Mouse (Mus musculus): ENCODE measurements around the gene Dtx3.

Gene Dtx3

DNA sequence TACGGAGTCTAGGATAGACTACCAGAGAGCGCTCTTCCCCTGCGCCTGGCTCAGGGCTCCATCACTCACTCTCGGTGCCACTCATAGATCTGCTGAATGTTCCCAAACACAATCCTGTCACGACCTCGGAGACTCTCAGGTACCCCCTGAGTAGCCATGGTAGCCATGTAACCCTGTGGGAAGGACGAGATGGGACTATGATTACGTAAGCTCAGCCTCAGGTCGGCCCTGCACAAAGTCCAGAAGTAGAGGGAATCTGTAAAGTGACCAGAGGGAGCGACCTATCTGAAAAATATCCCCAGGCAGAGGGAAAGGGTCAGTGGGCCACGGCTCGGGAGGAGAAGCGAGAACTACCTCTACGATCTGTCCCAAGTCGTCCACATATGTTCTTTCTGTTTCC lies 10.0 kb downstream of the Dtx3 start:
- no peak for DNase-seq (ENCODE audit: low spot score)

DNA sequence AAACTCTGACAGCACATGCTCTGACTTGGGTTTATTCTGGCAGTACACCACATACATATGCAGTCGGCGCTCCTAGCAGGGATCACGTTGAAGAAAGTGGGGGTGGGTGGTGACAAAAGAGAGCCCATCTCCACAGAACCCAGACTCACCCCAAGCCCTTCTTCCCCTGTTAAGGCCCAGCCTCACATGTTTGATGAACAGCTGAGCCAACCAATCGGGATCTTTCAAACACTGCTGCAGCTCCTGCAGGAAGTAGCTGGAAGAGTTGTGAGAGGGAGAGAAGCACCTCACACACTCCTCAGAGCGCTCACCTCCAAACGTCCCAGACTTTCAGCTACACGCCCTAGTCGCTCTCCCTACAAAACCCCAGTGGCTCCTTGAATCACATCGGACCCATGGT lies 10.4 kb downstream of the Dtx3 start:
- DNase-seq (ENCODE audit: low spot score) = no peak

DNA sequence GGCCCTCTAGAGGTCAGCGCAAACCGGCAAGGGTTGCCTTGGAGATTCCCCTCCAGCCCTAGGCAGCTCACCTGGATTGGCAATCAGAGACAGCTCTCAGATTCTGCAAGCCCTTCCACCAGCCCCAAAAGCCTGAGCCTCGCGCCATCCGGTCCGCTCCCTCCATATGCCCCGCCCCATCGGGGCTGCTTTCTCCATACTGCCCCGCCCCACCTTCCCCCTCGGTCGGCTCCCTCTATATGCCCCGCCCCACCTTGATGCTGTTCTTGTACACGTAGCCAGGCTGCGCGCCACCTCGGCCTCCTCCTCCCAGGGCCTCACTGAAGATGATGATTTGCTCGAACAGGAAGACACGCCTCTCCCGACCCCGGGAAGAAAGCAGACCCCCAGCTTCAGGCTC lies 11.8 kb downstream of the Dtx3 start:
- DNase-seq (ENCODE audit: low spot score) = no peak

GRCm38 (mm10) chr10:127182624-127183023 lies 12.9 kb downstream of the Dtx3 start:
- no peak for DNase-seq (ENCODE audit: low spot score)

- DNase-seq (ENCODE audit: low spot score) = no peak
These were observed 14.0 kb downstream of the Dtx3 start for GRCm38 (mm10) chr10:127181566-127181965.

DNA sequence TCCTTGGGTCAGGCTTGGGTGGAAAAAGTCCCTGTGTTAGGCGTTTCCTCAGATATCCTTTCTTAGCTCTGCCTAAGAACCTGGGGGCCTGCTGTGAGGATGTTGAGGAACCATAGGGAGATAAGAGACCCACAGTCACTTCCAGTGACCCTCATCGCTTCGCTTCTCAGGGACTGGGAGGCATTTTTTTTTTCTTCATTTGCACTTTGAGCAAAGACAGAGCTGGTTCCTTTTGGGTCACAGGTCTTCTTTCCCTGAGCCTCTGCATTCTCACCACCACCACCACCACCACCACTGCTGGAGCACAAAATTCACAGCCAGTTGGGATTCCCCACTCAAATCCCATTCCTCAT lies 14.9 kb downstream of the Dtx3 start:
- DNase-seq (ENCODE audit: low spot score) = no peak

DNA sequence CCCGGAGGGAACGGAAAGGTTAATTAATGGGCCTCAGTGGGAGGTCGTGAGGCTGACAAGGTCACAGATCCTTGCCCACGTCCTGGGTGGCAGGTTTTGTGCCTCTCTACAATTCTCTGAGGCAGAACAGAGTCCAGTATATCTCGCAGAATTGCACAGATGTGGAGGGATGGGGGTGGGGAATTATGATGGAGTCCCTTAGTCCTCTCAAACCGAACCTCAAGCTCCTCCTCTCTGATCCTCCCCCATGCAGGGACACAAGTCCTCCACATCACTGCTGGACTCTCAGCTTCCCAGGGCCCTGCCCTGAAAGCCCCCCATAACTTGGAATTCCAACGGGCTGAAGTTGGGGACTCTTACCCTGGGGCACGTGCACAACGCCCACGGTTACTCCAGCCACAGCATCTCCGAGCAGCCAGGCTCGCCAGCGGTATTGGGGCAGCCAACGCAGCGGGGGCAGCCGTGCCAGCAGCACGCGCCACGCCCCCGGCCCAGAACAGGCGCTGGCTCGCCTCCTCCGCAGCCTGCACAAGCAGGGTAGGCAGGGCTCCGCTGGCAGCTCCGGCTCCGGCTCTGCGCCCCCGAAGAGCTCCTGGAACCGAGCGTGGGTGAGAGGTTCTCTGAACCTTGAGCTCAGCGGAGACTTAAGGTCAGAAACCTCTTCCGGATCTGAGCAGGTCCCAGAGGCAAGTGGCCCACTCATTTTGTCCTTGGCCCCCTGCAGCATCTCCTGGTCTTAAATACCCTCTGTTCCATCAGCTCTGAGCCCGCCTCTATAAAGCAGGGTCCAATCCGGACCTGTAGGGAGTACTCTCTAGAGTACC lies 15.4 kb downstream of the Dtx3 start, which contains the start of gene Slc26a10:
Slc26a10 (minus strand) TSS at position 775 of the 824 bp plus-strand sequence.
- DNase-seq (ENCODE audit: low spot score) = no peak

- no peak for DNase-seq (ENCODE audit: low spot score)
These were observed 17.1 kb downstream of the Dtx3 start for GRCm38 (mm10) chr10:127178286-127179027.

- no peak for DNase-seq (ENCODE audit: low spot score)
These were observed 17.8 kb downstream of the Dtx3 start for GRCm38 (mm10) chr10:127177719-127178118.

- DNase-seq (ENCODE audit: low spot score) = no peak
These were observed 18.3 kb downstream of the Dtx3 start for GRCm38 (mm10) chr10:127177235-127177634.

DNA sequence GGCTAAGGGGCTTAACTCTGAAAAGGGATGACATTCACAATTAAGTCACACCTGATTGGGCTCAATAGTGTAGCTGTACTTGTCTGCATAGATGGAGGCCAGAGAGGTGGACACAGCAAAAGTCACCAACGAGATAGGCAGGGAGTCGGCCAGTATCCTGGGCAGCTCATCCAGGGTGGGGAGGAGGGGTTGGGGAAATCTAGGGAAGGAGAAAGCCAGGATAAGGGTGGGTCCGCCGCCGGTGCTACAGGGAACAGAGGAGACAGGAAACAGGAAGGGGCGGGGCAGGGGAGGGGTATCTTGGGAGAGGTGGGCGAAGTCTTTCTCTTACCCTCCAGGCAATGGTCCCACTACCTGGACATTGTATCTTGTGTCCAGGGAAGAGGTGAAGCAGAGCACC lies 18.8 kb downstream of the Dtx3 start:
- no peak for DNase-seq (ENCODE audit: low spot score)

- DNase-seq (ENCODE audit: low spot score) = no peak
These were observed 19.3 kb downstream of the Dtx3 start for GRCm38 (mm10) chr10:127176228-127176627.

DNA sequence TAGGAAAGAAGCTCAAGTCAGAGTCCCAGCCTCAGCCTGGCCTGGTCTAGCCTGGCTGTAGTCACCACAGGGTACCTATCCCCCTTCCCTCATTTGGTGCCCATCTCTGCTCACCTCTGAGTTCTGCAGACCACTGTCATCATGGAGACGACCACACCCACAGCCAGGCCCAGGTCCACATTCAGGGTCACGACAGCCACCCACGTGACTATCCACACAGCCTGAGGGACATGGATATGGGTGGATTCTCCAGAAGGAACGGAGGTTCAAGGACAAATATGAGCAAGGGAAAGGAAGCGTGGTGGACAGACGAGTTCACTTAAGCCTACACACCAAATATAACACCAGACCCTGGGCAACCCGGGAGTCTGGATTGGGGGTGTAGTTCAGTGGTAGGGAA lies 21.4 kb downstream of the Dtx3 start:
- no peak for DNase-seq (ENCODE audit: low spot score)

GRCm38 (mm10) chr10:127173148-127174065 lies 22.1 kb downstream of the Dtx3 start:
- no peak for DNase-seq (ENCODE audit: low spot score)

DNA sequence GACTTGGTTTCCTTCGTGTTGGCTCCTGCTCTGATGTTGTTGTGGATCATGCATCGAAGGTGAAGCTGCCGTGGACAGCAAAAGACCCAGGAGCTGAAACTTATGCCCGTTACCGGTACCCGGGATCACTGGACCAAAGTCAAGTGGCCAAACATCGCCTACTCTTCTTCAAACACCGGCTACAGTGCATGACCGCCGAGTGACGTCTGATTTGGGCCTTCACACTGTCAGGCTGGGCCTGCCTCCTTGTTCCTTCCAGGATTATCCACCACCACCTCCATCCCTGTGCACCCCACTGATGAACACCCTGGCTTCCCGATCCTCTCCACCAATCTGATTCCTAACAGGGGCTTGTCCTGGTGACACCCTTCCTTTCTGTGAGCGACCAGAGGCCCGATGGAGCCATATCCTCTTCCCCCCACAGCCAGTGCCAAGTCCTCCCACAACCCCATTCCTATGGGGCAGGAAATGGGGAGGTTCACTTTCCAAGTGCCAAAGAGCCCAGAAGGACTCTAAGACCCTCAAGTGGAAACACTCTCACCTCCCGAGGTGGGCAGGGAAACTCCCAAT lies 23.8 kb downstream of the Dtx3 start:
- no peak for DNase-seq (ENCODE audit: low spot score)

DNA sequence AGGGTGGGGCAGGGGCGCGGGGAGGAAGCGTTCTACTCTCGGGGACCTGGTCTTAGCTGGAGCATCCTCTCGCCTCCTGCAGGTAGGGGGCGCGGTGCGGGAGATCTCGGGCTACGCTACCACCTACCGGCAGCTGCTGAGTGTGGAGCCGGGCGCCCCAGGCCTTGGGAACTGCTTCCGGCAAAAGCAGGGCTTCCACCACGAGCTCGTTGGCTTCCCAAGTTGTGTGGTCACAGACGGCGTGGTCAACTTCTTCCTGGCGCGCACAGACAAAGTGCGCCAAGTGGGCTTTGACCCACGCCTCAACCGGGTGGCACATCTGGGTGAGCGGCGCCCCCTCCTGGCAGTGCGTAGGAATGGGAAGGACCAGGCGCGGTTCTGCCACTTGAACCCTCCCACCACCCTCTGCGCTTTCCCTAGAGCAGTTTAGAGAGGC lies 24.7 kb downstream of the Dtx3 start:
- DNase-seq (ENCODE audit: low spot score) = no peak

DNA sequence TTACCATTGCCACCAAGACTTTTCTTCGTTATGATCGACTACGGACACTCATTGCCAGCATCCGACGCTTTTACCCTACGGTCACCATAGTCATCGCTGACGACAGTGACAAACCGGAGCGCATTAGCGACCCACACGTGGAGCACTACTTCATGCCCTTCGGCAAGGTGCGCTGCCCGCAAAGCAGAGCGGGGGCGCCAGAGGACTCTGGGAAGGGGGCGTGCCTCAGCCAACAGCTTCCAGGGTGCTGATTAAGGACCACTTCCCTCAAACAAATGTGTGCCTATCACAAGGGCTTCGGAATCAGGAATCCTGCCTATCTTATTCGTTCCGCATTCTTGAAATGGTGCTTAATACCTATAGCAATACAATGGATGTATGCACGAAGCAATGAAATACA lies 25.5 kb downstream of the Dtx3 start:
- no peak for DNase-seq (ENCODE audit: low spot score)

DNA sequence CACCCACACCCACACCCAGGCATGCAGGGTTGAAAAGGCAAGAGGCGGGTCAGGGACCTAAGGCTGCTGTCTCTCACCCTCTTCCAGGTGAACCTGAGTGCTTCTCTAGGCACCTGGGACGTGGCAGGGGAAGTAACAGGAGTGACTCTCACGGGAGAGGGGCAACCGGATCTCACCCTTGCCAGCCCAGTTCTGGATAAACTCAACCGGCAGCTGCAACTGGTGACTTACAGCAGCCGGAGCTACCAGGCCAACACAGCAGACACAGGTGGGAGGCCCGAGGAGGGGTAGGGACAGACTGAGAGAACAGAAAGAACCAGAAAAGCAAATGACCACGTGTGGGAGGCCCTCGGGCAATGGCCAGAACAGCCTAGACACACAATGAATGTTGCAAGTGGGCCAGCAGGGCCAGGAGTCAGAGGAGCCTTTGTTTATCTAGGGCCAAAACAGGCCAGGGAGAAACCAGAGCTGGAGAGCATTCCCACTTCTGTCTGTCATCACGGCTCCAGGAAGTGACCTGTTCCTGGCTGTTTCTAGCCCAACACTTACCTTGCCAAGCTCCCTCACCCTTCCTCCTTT lies 27.8 kb downstream of the Dtx3 start:
- no peak for DNase-seq (ENCODE audit: low spot score)

DNA sequence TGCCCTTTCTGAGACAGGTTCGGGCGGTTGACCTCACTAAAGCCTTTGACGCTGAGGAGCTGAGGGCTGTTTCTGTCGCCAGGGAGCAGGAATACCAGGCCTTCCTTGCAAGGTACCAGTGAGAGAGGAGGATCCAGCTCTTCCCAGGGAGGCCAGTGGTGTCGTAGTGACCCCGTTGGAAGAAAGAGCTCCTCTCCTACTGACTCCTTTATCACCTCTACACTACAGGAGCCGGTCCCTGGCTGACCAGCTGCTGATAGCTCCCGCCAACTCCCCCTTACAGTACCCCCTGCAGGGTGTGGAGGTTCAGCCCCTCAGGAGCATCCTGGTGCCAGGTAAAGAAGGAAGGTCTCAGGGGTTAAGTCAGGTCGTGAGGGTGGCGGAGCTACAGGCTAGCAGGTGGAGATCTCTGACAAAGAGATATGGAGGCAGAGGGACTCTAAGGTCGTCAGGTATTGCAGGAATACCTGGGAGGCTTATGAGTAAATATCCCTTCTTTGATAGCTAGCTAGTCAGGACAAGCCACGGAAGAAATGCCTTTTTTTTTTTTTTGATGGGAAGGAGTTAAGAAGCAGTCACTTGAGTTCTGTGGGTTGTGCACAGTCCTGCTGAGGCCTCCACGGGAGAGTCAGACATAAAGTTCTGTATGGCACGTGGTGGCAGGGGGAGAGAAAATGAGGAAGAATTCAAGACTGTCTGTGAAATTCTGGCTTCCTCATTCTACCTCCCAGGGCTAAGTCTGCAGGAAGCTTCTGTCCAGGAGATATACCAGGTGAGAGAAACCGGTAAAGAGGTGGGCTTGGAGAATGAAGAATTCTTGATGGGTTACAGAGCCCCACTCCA lies 28.5 kb downstream of the Dtx3 start:
- no peak for DNase-seq (ENCODE audit: low spot score)

DNA sequence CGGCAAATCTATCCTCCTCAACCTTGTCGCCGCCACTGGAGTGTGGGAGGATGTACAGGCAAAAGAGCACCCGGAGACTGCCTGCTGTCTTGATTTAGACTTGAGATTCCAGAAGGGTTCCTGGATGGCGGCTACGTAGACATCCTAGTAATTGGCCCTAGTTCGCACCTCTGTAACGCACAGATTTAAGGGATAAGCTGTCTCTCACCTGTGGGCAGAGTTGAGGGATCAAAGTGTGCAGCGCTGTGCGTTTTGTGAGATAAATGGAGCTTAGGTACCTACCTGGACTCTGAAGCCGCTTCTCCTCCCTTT lies 29.2 kb downstream of the Dtx3 start:
- no peak for DNase-seq (ENCODE audit: low spot score)

Measured in layer of hippocampus, adult 9-10 months (tissue).